Mouse (Mus musculus) G1E (cell line): Measurements from ENCODE around the gene Podn.

ENCODE experiments used
- CTCF ChIP-seq: IDR thresholded peaks from 2 replicates; pipeline ENCODE4 v1.5.1; 2012; ENCODE audit warnings: low read depth, low read length, inconsistent platforms, mixed read lengths
- GATA2 ChIP-seq: IDR thresholded peaks from 2 replicates; pipeline ENCODE4 v1.6.1; 2012; ENCODE audit warnings: low read depth, low read length, inconsistent platforms, borderline replicate concordance

GRCm38 (mm10) chr4:108032352-108032849 is 63.8 kb downstream of the Podn start:
- TF ChIP-seq CTCF (no peak), GATA2 (no peak)
